Mouse (Mus musculus) liver, embryonic 14.5 days (tissue): ENCODE measurements around the gene Mgll. TPM values are rescaled to one million over a fixed set of nuclear protein-coding genes. Genes with fewer than 3 reads are reported as not detected.

Source experiments
- ATAC-seq: fragments of 200-750 bp; cut with Nextera tagmentation; 2 replicates; pipeline ENCODE4 v1.8.0; 2017; ENCODE audit warnings: moderate number of reproducible peaks, mild to moderate bottlenecking, moderate library complexity; ENCODE audit not compliant: insufficient read depth
- DNase-seq, 3 experiments: peaks; one replicate each; pipeline ENCODE4 v3.0.0-alpha.2; 2012 to 2013; ENCODE audit warnings: low read depth in 3 of 3, low spot score in 3 of 3
- H3K27ac ChIP-seq: fragments of 300-500 bp; sonication (generic); 2 replicates; pipeline ENCODE4 v1.5.1; 2014; ENCODE audit warnings: moderate library complexity, mild to moderate bottlenecking, control low read depth, inconsistent platforms
- H3K27me3 ChIP-seq: fragments of 300-500 bp; sonication (generic); 2 replicates; pipeline ENCODE4 v1.6.1; 2014; ENCODE audit warnings: mild to moderate bottlenecking, low read length, moderate library complexity; ENCODE audit not compliant: control insufficient read depth, insufficient read depth
- H3K36me3 ChIP-seq: fragments of 300-500 bp; sonication (generic); replicated peaks from 2 replicates; pipeline ENCODE4 v1.6.1; 2014; ENCODE audit warnings: low read depth; ENCODE audit not compliant: control insufficient read depth, insufficient read depth
- H3K4me1 ChIP-seq, 2 experiments: fragments of 200-500 bp in 1 of 2; fragments of 300-500 bp in 1 of 2; sonication (generic) in 1 of 2; replicated peaks; 2 replicates each; pipeline ENCODE4 v1.6.1; 2012 to 2014; ENCODE audit warnings: antibody characterized with exemption in 1 of 2, inconsistent platforms in 1 of 2, low read length in 1 of 2; ENCODE audit not compliant: control insufficient read depth in 2 of 2, insufficient read depth in 2 of 2
- H3K4me2 ChIP-seq: fragments of 300-500 bp; sonication (generic); 2 replicates; pipeline ENCODE4 v1.6.1; 2014; ENCODE audit warnings: low read depth, mild to moderate bottlenecking, control low read depth, moderate library complexity
- H3K4me3 ChIP-seq, 2 experiments: fragments of 200-500 bp in 1 of 2; fragments of 300-500 bp in 1 of 2; sonication (generic) in 1 of 2; 2 replicates each; pipeline ENCODE4 v1.5.1; 2012 to 2014; ENCODE audit warnings: low read depth in 2 of 2, low read length in 2 of 2, mild to moderate bottlenecking in 2 of 2, control low read depth in 1 of 2, inconsistent platforms in 1 of 2, moderate library complexity in 1 of 2; ENCODE audit not compliant: insufficient read depth in 1 of 2
- H3K9ac ChIP-seq: fragments of 300-500 bp; sonication (generic); replicated peaks from 2 replicates; pipeline ENCODE4 v1.6.1; 2014; ENCODE audit warnings: mild to moderate bottlenecking, control low read depth, moderate library complexity
- H3K9me3 ChIP-seq: fragments of 300-500 bp; sonication (generic); 2 replicates; pipeline ENCODE4 v1.6.1; 2016; ENCODE audit warnings: low read length, mixed read lengths; ENCODE audit not compliant: control insufficient read depth
- CTCF ChIP-seq: IDR thresholded peaks from 2 replicates; pipeline ENCODE4 v1.5.1; 2016; ENCODE audit warnings: antibody characterized with exemption, low read depth, control low read depth
- EP300 ChIP-seq: IDR thresholded peaks from 2 replicates; pipeline ENCODE4 v1.6.1; 2016; ENCODE audit warnings: antibody characterized with exemption, low read depth
- WGBS: fragments of 180-500 bp; shearing (Covaris S2); extraction: QIAGEN DNeasy Blood & Tissue Kit; methylation state at CpG from one replicate; pipeline ENCODE4 v1.1.7; 2014; ENCODE audit not compliant: insufficient replicate concordance; 5-methylcytosine and 5-hydroxymethylcytosine counted together
- polyA plus RNA-seq, 2 experiments: library from polyadenylated mRNA; depleted of rRNA in 1 of 2; stranded (reverse) in 1 of 2; unstranded in 1 of 2; fragments of >200 nt; fragmentation: Nextera tagmentation in 1 of 2; extraction: Ambion mirVana in 1 of 2; gene quantifications; 2 replicates each; pipeline versions ENCODE4 v1.2.1 to v1.2.3; 2012 to 2014

Gene Mgll
- polyA plus RNA-seq (2012; rRNA removed) (14.8 and 17.0 TPM in 2 replicates), polyA plus RNA-seq (2014; fragmentation: Nextera tagmentation; extraction: Ambion mirVana) (65.5 and 68.0 TPM in 2 replicates)

DNA sequence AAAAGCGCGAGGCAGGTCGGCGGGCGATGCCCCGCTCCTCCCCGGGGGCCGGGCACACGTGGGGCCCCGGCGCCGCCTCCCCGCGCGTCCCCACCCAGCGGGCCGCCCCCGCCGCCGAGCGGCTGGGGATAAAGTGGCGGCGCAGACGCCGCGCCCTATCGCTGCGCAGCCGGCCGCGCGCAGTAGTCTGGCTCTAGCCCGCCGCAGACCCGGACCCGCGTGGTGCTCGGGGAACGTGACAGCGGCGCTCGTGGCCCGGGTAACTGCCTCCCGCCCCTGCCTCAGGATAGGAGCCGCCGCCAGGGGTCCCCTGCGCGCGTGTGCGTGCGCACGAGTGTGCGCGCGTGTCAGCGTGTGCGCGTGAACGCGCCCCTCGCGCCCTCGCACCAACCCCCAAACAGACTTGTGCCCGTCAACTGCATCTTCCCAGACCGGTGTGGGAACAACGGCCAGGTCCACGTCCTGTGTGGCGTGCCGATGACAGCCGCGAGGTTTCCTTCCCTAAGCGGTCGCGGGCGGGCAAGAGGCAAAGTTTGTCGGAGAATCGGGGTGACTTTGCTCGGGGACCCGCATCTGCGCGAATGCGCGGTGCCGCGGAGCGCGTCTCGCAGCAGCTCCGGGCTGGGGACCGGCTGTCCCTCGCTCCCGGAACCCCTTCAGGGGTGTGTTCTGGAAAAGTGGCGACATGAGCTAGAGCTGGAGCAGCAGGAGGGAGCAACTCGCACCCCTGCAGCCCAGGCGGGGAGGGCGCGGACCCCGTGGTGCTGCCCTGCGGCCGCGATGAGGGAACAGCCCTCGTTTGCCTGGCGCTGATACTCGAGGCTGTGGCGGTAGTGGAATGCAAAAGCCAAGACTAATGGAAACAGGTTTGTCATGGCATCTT is at the start of gene Mgll:
TSS of gene Mgll (plus strand) at position 100 of the 883 bp plus-strand sequence.
- H3K4me3 ChIP-seq = peak within 1 kb of the TSS; percentile 66 to 97
- DNase-seq (peak in 2 of 3 experiments; percentile 53 to 60), ATAC-seq (peak; percentile 94)
- peak within 1 kb of the TSS; percentile 90 for H3K4me2 ChIP-seq
- peaks cover 24 to 35% of the 10 kb centered on the region in 2 experiments for H3K4me1 ChIP-seq
- WGBS = under 1% methylated on average over 94 of the region's 105 CpGs
- H3K9me3 ChIP-seq = no peaks in the 10 kb centered on the region
- peak within 1 kb of the TSS; percentile 95 for H3K9ac ChIP-seq
- no peak; the same call in none of the 2 replicates for TF ChIP-seq CTCF
- TF ChIP-seq EP300 = no peak
- H3K27me3 ChIP-seq = no peaks in the 10 kb centered on the region
- H3K36me3 ChIP-seq = peaks cover 25% of the 10 kb centered on the region
- H3K27ac ChIP-seq = peak within 1 kb of the TSS; percentile 77

DNA sequence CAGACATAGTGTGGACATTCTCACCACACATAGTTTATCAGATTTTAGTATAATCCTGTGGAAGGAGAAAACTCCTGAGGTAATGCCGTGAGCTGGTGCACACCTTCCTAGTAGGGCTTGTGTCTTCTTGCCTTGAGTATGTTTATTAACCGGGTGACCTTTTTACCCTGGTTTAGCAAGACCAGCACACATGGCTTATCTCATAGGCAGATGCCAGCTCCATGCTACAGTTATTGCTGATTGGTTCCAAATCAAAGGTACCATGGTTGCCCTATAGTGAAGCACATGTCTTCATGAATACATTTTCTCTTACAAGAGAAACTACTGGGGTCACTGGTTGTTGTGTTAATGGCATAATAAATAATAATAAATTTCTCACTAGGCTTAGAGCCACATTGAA is 48.4 kb upstream of the Mgll start:
- DNase-seq (no peak), ATAC-seq (no peak)
- Histone ChIP-seq H3K4me2 (no peak overlapping the region), H3K27ac (no peak overlapping the region), H3K9ac (no peak overlapping the region), H3K27me3 (no peaks in the 10 kb centered on the region), H3K9me3 (no peaks in the 10 kb centered on the region), H3K36me3 (no peaks in the 10 kb centered on the region), H3K4me3 (no peak overlapping the region), H3K4me1 (peaks cover 4 to 7% of the 10 kb centered on the region in 2 experiments; a peak in 2 of 4 replicates)
- 66% methylated on average over 2 of the region's 2 CpGs for WGBS
- TF ChIP-seq CTCF (no peak), EP300 (no peak)

DNA sequence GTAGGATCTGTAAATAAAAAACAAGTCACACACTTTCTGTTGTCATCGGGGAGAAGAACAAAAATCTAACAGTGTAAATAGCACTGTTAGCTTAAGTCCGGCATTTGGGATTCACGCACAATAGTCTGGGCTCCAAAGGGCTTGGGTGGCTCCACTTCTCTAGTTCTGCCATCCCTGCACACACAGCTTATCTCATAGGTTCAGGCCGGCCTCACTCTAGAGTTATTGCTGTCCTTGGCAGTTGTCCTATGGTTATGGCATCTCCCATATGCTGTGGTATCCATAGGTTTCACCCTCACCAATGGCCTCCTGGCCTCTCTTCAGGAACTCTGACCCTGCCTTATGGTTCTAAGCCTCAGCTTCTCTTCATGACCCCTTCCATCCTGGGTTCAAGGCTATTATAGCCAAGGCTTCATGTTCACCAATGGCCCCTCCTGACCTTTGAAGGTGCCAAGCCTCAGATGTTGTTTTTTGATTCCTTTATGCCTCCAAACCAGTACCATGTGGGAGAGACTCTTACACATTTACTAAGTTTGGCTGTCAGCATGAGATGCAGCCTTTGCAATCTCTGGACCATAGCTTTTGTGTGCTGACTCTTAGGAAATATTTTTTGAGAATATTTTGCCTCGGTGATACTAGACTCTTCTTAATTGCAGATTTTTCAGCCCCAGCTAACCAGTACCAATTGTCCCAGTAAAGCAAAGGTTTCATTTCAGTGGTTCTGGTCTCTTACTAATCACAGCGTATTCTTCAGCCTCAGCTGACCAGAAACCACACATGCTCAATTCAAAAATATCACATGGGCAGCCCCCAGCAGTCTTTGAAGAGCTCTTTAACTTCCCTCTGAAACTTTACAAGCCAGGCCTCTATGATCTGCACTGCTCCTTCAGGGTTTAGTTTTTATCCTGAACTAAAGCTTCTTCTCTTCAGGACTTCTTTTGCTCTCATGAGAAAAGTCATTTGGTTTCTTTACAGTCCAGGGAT is 47.2 kb upstream of the Mgll start:
- Histone ChIP-seq H3K4me1 (peaks cover 4 to 7% of the 10 kb centered on the region in 2 experiments; a peak in 2 of 4 replicates), H3K27ac (no peak overlapping the region), H3K4me3 (no peak overlapping the region), H3K9me3 (no peaks in the 10 kb centered on the region), H3K9ac (no peak overlapping the region), H3K36me3 (no peaks in the 10 kb centered on the region), H3K27me3 (no peaks in the 10 kb centered on the region), H3K4me2 (no peak overlapping the region)
- WGBS = 69% methylated on average over 6 of the region's 6 CpGs
- no peak for DNase-seq
- no peak for ATAC-seq
- TF ChIP-seq EP300 (no peak), CTCF (no peak)

DNA sequence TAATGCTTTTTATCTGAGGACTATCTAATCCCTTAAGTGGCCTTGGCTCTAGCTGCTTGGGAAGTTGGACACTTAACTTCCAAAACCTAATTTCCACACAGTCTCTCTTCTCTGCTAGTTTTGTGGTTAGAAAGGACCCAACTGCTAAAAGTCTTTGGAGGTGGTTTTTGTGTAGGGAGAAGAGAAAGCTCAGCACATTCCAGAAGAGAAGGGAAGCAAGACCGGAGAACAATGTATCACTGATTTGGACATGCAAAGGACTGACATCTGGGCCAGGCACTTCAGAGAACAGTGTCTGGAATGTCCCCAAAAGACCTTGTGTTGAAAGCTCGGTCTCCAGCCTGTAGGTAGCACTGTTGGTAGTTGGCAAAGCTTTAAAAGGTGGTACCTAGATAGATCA is 46.5 kb upstream of the Mgll start:
- H3K4me1 ChIP-seq = peaks cover 4 to 7% of the 10 kb centered on the region in 2 experiments; a peak in 2 of 4 replicates
- no peak overlapping the region for H3K4me3 ChIP-seq
- ATAC-seq (no peak), DNase-seq (no peak)
- no peak overlapping the region for H3K27ac ChIP-seq
- no peaks in the 10 kb centered on the region for H3K9me3 ChIP-seq
- no peaks in the 10 kb centered on the region for H3K27me3 ChIP-seq
- H3K9ac ChIP-seq = no peak overlapping the region
- no peak overlapping the region for H3K4me2 ChIP-seq
- no peaks in the 10 kb centered on the region for H3K36me3 ChIP-seq
- TF ChIP-seq CTCF (no peak), EP300 (no peak)
- WGBS = 40% methylated on average over 2 of the region's 2 CpGs
